Mouse (Mus musculus) mature B cell (primary cell): ENCODE results near the gene Amh.

Experiments used
- in situ Hi-C: fragments of 300-500 bp; cut with MboI; formaldehyde crosslinking; loops from 2 replicates; pipeline ENCODE4 v1.14.3; 2019

The Amh gene

GRCm38 (mm10) chr10:80855749-80856073 is 50.7 kb downstream of the Amh start:
- in situ Hi-C loops, result no loop called here

DNA sequence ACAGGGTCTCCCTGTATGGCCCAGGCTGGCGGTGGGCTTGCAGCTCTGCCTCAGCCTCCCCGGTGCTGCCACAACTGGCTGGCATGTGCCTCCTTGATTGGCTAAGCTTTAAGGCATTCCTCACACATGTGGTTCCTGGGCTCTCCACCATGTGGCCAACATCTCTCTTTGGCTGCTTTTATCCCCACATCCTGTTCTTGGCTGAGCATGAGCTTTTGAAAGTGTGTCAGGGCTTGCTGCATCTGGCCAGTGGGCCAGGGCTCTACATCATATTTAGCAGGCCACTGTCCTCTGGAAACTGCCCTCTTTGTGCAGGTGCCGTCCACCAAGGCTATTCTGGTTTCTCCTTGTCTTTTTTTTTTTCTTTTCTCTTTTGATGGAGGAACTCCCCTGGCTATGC is 51.2 kb downstream of the Amh start:
- in situ Hi-C loops, result no loop called here

DNA sequence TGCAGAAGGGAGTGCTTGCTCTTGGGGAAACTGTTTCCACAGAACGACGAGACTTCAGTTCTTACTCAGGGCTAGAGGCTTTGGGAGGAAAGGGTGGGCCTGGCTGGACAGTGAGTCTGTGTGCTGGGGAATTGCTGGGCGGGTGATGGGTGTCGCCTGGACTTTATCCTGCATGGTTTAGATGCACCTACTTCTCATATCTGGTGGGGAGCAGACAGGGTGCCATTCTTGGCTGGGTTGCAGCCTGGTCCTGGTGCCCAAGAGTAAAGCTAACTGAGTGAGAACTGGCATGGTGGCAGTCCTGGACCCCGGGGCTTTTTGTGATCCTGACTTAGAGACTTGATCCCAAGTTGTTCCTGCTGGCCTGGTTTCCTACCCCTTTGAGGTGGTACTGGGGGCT is 51.9 kb downstream of the Amh start:
- in situ Hi-C loops, result no loop called here
